Mouse (Mus musculus) hindbrain, postnatal 0 days (tissue): Measurements from ENCODE around the gene Lrrc71. TPM values are rescaled to one million over a fixed set of nuclear protein-coding genes. Genes with fewer than 3 reads are reported as not detected.
A peak's percentile ranks its signal among the peaks of the same experiment; 100 is the strongest.

Experiments used
- ATAC-seq: fragments of 200-750 bp; cut with Nextera tagmentation; 2 replicates; pipeline ENCODE4 v1.8.0; 2017; ENCODE audit warnings: mild to moderate bottlenecking, moderate TSS enrichment, moderate library complexity
- DNase-seq: peaks from one replicate; pipeline ENCODE4 v3.0.0-alpha.2; 2015; ENCODE audit warnings: low spot score
- H3K27ac ChIP-seq: fragments of 300-500 bp; sonication (generic); 2 replicates; pipeline ENCODE4 v1.5.1; 2014; ENCODE audit warnings: mild to moderate bottlenecking
- H3K27me3 ChIP-seq: fragments of 300-500 bp; sonication (generic); 2 replicates; pipeline ENCODE4 v1.6.1; 2014; ENCODE audit warnings: low read length, mixed read lengths; ENCODE audit not compliant: insufficient read depth
- H3K36me3 ChIP-seq: fragments of 300-500 bp; sonication (generic); 2 replicates; pipeline ENCODE4 v1.6.1; 2014; ENCODE audit warnings: low read length, mixed read lengths; ENCODE audit not compliant: insufficient read depth
- H3K4me1 ChIP-seq: fragments of 300-500 bp; sonication (generic); 2 replicates; pipeline ENCODE4 v1.6.1; 2014; ENCODE audit warnings: antibody characterized with exemption, low read length, mixed read lengths; ENCODE audit not compliant: insufficient read depth
- H3K4me2 ChIP-seq: fragments of 300-500 bp; sonication (generic); 2 replicates; pipeline ENCODE4 v1.6.1; 2014; ENCODE audit warnings: low read depth, mild to moderate bottlenecking, low read length, moderate library complexity, mixed read lengths
- H3K4me3 ChIP-seq: fragments of 300-500 bp; sonication (generic); 2 replicates; pipeline ENCODE4 v1.5.1; 2014; ENCODE audit warnings: low read length
- H3K9ac ChIP-seq: fragments of 300-500 bp; sonication (generic); replicated peaks from 2 replicates; pipeline ENCODE4 v1.6.1; 2014; ENCODE audit warnings: mild to moderate bottlenecking, low read length, moderate library complexity, mixed read lengths
- H3K9me3 ChIP-seq: fragments of 300-500 bp; sonication (generic); 2 replicates; pipeline ENCODE4 v1.6.1; 2016; ENCODE audit warnings: low read length, mixed read lengths
- CTCF ChIP-seq: IDR thresholded peaks from 2 replicates; pipeline ENCODE4 v1.5.1; 2016; ENCODE audit warnings: antibody characterized with exemption, control low read depth, low read depth
- WGBS: fragments of 180-500 bp; shearing (Covaris S2); extraction: QIAGEN DNeasy Blood & Tissue Kit; methylation state at CpG from one replicate; pipeline ENCODE4 v1.1.7; 2014; 5-methylcytosine and 5-hydroxymethylcytosine counted together
- polyA plus RNA-seq: library from polyadenylated mRNA; unstranded; fragments of >200 nt; fragmentation: Nextera tagmentation; extraction: Ambion mirVana; gene quantifications from 2 replicates; pipeline ENCODE4 v1.2.1, GENCODE M21; 2015
- total RNA-seq: library from RNA; depleted of rRNA; stranded (reverse); fragments of >200 nt; gene quantifications from 2 replicates; pipeline ENCODE4 v1.2.3, GENCODE M21; 2014

The Lrrc71 gene
- total and polyA plus RNA-seq, 2 experiments from 2014 or later, result 1.2 to 4.4 TPM

GRCm38 (mm10) chr3:87769506-87769905 is 21.1 kb upstream of the Lrrc71 start:
- no peak overlapping the region for H3K9ac ChIP-seq
- no peak overlapping the region for H3K27ac ChIP-seq
- no peak for TF ChIP-seq CTCF
- H3K4me2 ChIP-seq, result no peak overlapping the region
- H3K27me3 ChIP-seq, result peaks cover 4% of the 10 kb centered on the region; the same call in 1 of the 2 replicates
- no peaks in the 10 kb centered on the region for H3K36me3 ChIP-seq
- WGBS, result 85% methylated on average over 8 of the region's 8 CpGs
- ATAC-seq (no peak), DNase-seq (no peak)
- no peak overlapping the region for H3K4me3 ChIP-seq
- H3K9me3 ChIP-seq, result no peaks in the 10 kb centered on the region
- H3K4me1 ChIP-seq, result no peaks in the 10 kb centered on the region

- Histone ChIP-seq H3K4me1 (no peaks in the 10 kb centered on the region; the same call in 1 of the 2 replicates), H3K4me2 (peak overlapping the region; percentile 42), H3K4me3 (peak overlapping the region; percentile 26), H3K27ac (peak overlapping the region; percentile 52; the same call in 1 of the 2 replicates), H3K9me3 (no peaks in the 10 kb centered on the region), H3K36me3 (no peaks in the 10 kb centered on the region), H3K27me3 (peaks cover 4% of the 10 kb centered on the region; the same call in 1 of the 2 replicates), H3K9ac (0 out of 2 replicates have a peak overlapping the region, but pooled peaks have one; percentile 9)
- ATAC-seq (peak; percentile 46), DNase-seq (peak; percentile 65)
- 2% methylated on average over 36 of the region's 37 CpGs for WGBS
- peak; percentile 65 for TF ChIP-seq CTCF
These were observed 20.4 kb upstream of the Lrrc71 start for GRCm38 (mm10) chr3:87768844-87769243.

- peak overlapping the region; percentile 52; the same call in 1 of the 2 replicates for H3K27ac ChIP-seq
- peak overlapping the region; percentile 42 for H3K4me2 ChIP-seq
- H3K27me3 ChIP-seq, result peaks cover 4% of the 10 kb centered on the region; the same call in 1 of the 2 replicates
- H3K9me3 ChIP-seq, result no peaks in the 10 kb centered on the region
- TF ChIP-seq CTCF, result no peak
- peak overlapping the region; percentile 26 for H3K4me3 ChIP-seq
- ATAC-seq (no peak), DNase-seq (no peak)
- H3K4me1 ChIP-seq, result no peaks in the 10 kb centered on the region; the same call in 1 of the 2 replicates
- no peaks in the 10 kb centered on the region for H3K36me3 ChIP-seq
- 54% methylated on average over 6 of the region's 6 CpGs for WGBS
- 0 out of 2 replicates have a peak overlapping the region, but pooled peaks have one; percentile 9 for H3K9ac ChIP-seq
These were observed 20.0 kb upstream of the Lrrc71 start for GRCm38 (mm10) chr3:87768431-87768830.

GRCm38 (mm10) chr3:87767764-87768163 is 19.3 kb upstream of the Lrrc71 start:
- Histone ChIP-seq H3K9ac (no peak overlapping the region), H3K4me2 (peak overlapping the region; percentile 42), H3K27ac (no peak overlapping the region; the same call in 1 of the 2 replicates), H3K4me3 (peak overlapping the region; percentile 26), H3K27me3 (peaks cover 4% of the 10 kb centered on the region; the same call in 1 of the 2 replicates), H3K4me1 (no peaks in the 10 kb centered on the region; the same call in 1 of the 2 replicates), H3K9me3 (no peaks in the 10 kb centered on the region), H3K36me3 (no peaks in the 10 kb centered on the region)
- DNase-seq (no peak), ATAC-seq (no peak)
- TF ChIP-seq CTCF, result no peak
- 66% methylated on average over 8 of the region's 8 CpGs for WGBS

- no peak overlapping the region for H3K4me2 ChIP-seq
- TF ChIP-seq CTCF, result no peak
- WGBS, result 84% methylated on average over 3 of the region's 3 CpGs
- no peak overlapping the region for H3K27ac ChIP-seq
- no peaks in the 10 kb centered on the region for H3K9me3 ChIP-seq
- peaks cover 4% of the 10 kb centered on the region; the same call in 1 of the 2 replicates for H3K27me3 ChIP-seq
- no peak for DNase-seq
- H3K9ac ChIP-seq, result no peak overlapping the region
- no peak overlapping the region for H3K4me3 ChIP-seq
- H3K4me1 ChIP-seq, result no peaks in the 10 kb centered on the region; the same call in 1 of the 2 replicates
- H3K36me3 ChIP-seq, result no peaks in the 10 kb centered on the region
- ATAC-seq, result no peak
These were observed 17.9 kb upstream of the Lrrc71 start for GRCm38 (mm10) chr3:87766284-87766667.

GRCm38 (mm10) chr3:87765631-87766283 is 17.3 kb upstream of the Lrrc71 start:
- Histone ChIP-seq H3K9me3 (no peaks in the 10 kb centered on the region), H3K4me2 (no peak overlapping the region), H3K4me3 (no peak overlapping the region), H3K27ac (peak overlapping the region; percentile 15; the same call in 1 of the 2 replicates), H3K27me3 (peaks cover 4% of the 10 kb centered on the region; the same call in 1 of the 2 replicates), H3K4me1 (no peaks in the 10 kb centered on the region; the same call in 1 of the 2 replicates), H3K9ac (no peak overlapping the region), H3K36me3 (no peaks in the 10 kb centered on the region)
- 86% methylated on average over 5 of the region's 5 CpGs for WGBS
- no peak for ATAC-seq
- no peak for TF ChIP-seq CTCF
- DNase-seq, result no peak

GRCm38 (mm10) chr3:87765091-87765490 is 16.7 kb upstream of the Lrrc71 start:
- no peak overlapping the region for H3K4me2 ChIP-seq
- H3K27ac ChIP-seq, result peak overlapping the region; percentile 32; the same call in 1 of the 2 replicates
- DNase-seq (no peak), ATAC-seq (no peak)
- H3K9me3 ChIP-seq, result no peaks in the 10 kb centered on the region
- WGBS, result 26% methylated on average over 10 of the region's 10 CpGs
- no peaks in the 10 kb centered on the region; the same call in 1 of the 2 replicates for H3K4me1 ChIP-seq
- H3K9ac ChIP-seq, result no peak overlapping the region
- TF ChIP-seq CTCF, result no peak
- H3K4me3 ChIP-seq, result no peak overlapping the region
- H3K36me3 ChIP-seq, result no peaks in the 10 kb centered on the region
- peaks cover 4% of the 10 kb centered on the region; the same call in 1 of the 2 replicates for H3K27me3 ChIP-seq
